Comparison of ENCODE assay signal across 31 mouse cellular contexts in genomic region chr12:31077020-31077419, GRCm38 (mm10). TPM values are rescaled to one million over a fixed set of nuclear protein-coding genes. Genes with fewer than 3 reads are reported as not detected.
DNase-seq lines count a peak whose midpoint lies in the region; ATAC-seq and TF ChIP-seq lines count a peak whose summit lies in the region.
"Had no signal": no experiment of that assay in that cellular context is flagged by ENCODE, and none has a peak within 500 bp of the region (broad histone marks: within the 10 kb centered on the region; RNA-seq: fewer than 3 reads in every experiment).

No protein-coding gene starts in this region.

- H3K36me3 ChIP-seq in kidney, postnatal 0 days (ENCODE audit: insufficient read depth, low read length), result no peaks in the 10 kb centered on the region
- no peaks in the 10 kb centered on the region for H3K36me3 ChIP-seq in intestine, postnatal 0 days (ENCODE audit: control insufficient read depth, insufficient read depth)
- no peaks in the 10 kb centered on the region for H3K36me3 ChIP-seq in liver, embryonic 14.5 days (replicated peaks; ENCODE audit: control insufficient read depth, insufficient read depth, low read depth)
- H3K36me3 ChIP-seq in stomach, embryonic 16.5 days (ENCODE audit: control insufficient read depth, insufficient read depth, low read length), result no peaks in the 10 kb centered on the region
- H3K36me3 ChIP-seq: embryonic facial prominence, embryonic 13.5 days; hindbrain, embryonic 10.5 days; hindbrain, embryonic 15.5 days; lung, embryonic 15.5 days; midbrain, embryonic 12.5 days; neural tube, embryonic 13.5 days had no signal

- peak overlapping the region; percentile 63; the same call in 1 of the 2 replicates for H3K4me2 ChIP-seq in kidney, postnatal 0 days (ENCODE audit: low read length)
- peak overlapping the region; percentile 79 for H3K4me2 ChIP-seq in intestine, postnatal 0 days (replicated peaks; ENCODE audit: low read depth)
- peak overlapping the region; percentile 89; the same call in 1 of the 2 replicates for H3K4me2 ChIP-seq in liver, embryonic 14.5 days (ENCODE audit: low read depth)
- H3K4me2 ChIP-seq in stomach, embryonic 16.5 days (ENCODE audit: low read depth, low read length), result peak overlapping the region; percentile 48; the same call in 1 of the 2 replicates
- H3K4me2 ChIP-seq: embryonic facial prominence, embryonic 13.5 days; hindbrain, embryonic 15.5 days; lung, embryonic 15.5 days; midbrain, embryonic 12.5 days; neural tube, embryonic 13.5 days had no signal

- DNase-seq in kidney, postnatal 0 days (ENCODE audit: low spot score), result no peak
- DNase-seq in kidney, postnatal 14 days, result no peak
- no peak for DNase-seq in liver, embryonic 14.5 days (ENCODE audit: low read depth in 3 of 3, low spot score in 3 of 3)
- DNase-seq in adipocyte (ENCODE audit: low spot score), result no peak
- DNase-seq: adrenal gland, postnatal 14 days; B cell, adult 2 months; cerebellum, adult 18-20 months; cerebellum, postnatal 10 days; gastrocnemius, postnatal 14 days; heart, adult 18-20 months; heart, postnatal 14 days; kidney, adult 8-10 months; kidney, postnatal 10 days; lung, postnatal 36 days; right cerebral cortex, postnatal 4 days; thymus, adult 2 months; thymus, postnatal 36 days had no signal

- 70% methylated on average over 7 of the region's 7 CpGs for WGBS in kidney, postnatal 0 days
- WGBS in intestine, postnatal 0 days, result 61% methylated on average over 7 of the region's 7 CpGs
- 53% methylated on average over 7 of the region's 7 CpGs for WGBS in liver, embryonic 14.5 days (ENCODE audit: insufficient replicate concordance)
- WGBS in stomach, embryonic 16.5 days, result 68% methylated on average over 7 of the region's 7 CpGs

- H3K9ac ChIP-seq in kidney, postnatal 0 days (ENCODE audit: low read depth, low read length), result no peak overlapping the region
- H3K9ac ChIP-seq in intestine, postnatal 0 days (ENCODE audit: low read depth, low read length), result no peak overlapping the region
- no peak overlapping the region for H3K9ac ChIP-seq in liver, embryonic 14.5 days (replicated peaks)
- H3K9ac ChIP-seq in stomach, embryonic 16.5 days (ENCODE audit: low read length), result no peak overlapping the region
- H3K9ac ChIP-seq: embryonic facial prominence, embryonic 13.5 days; hindbrain, embryonic 15.5 days; lung, embryonic 15.5 days; midbrain, embryonic 12.5 days; neural tube, embryonic 13.5 days had no signal

- no peak overlapping the region for H3K4me3 ChIP-seq in kidney, postnatal 0 days (replicated peaks; ENCODE audit: low read depth, low read length)
- H3K4me3 ChIP-seq in intestine, postnatal 0 days (ENCODE audit: low read depth, low read length), result peak overlapping the region; percentile 82; the same call in 1 of the 2 replicates
- H3K4me3 ChIP-seq in liver, embryonic 14.5 days (ENCODE audit: insufficient read depth in 1 of 2, low read depth in 2 of 2, low read length in 2 of 2), result no peak overlapping the region
- H3K4me3 ChIP-seq in stomach, embryonic 16.5 days (replicated peaks; ENCODE audit: low read length), result peak overlapping the region; percentile 52; the same call in 1 of the 2 replicates
- H3K4me3 ChIP-seq: embryonic facial prominence, embryonic 13.5 days; erythroblast, embryonic 14.5 days; hindbrain, embryonic 10.5 days; hindbrain, embryonic 15.5 days; lung, embryonic 15.5 days; midbrain, embryonic 12.5 days; neural tube, embryonic 13.5 days had no signal

- no peak for TF ChIP-seq EP300 in liver, embryonic 14.5 days (IDR thresholded peaks at IDR 0.05; ENCODE audit: low read depth)

- TF ChIP-seq CTCF in kidney, postnatal 0 days (IDR thresholded peaks at IDR 0.05; ENCODE audit: low read depth), result no peak
- TF ChIP-seq CTCF in intestine, postnatal 0 days (IDR thresholded peaks at IDR 0.05; ENCODE audit: low read depth), result no peak
- no peak for TF ChIP-seq CTCF in liver, embryonic 14.5 days (IDR thresholded peaks at IDR 0.05; ENCODE audit: low read depth)

- no peak for ATAC-seq in kidney, postnatal 0 days (replicated peaks; ENCODE audit: low FRiP score, low read depth)
- ATAC-seq in intestine, postnatal 0 days, result no peak
- no peak for ATAC-seq in liver, embryonic 14.5 days (ENCODE audit: insufficient read depth)
- no peak for ATAC-seq in stomach, embryonic 16.5 days (ENCODE audit: insufficient read depth, low FRiP score)
- ATAC-seq in CD4-positive, CD25-positive, alpha-beta regulatory T cell, adult 4 months, result no peak
- ATAC-seq: activated CD4-positive, CD25-positive, alpha-beta regulatory T cell, adult 4 months; forebrain, embryonic 16.5 days; inflammation-experienced regulatory T-cells, adult 6 months had no signal

- H3K27ac ChIP-seq in kidney, postnatal 0 days, result no peak overlapping the region
- H3K27ac ChIP-seq in intestine, postnatal 0 days (ENCODE audit: low read depth, low read length), result no peak overlapping the region
- H3K27ac ChIP-seq in liver, embryonic 14.5 days, result no peak overlapping the region
- H3K27ac ChIP-seq in stomach, embryonic 16.5 days (ENCODE audit: low read length), result no peak overlapping the region
- H3K27ac ChIP-seq: embryonic facial prominence, embryonic 13.5 days; hindbrain, embryonic 10.5 days; hindbrain, embryonic 15.5 days; lung, embryonic 15.5 days; midbrain, embryonic 12.5 days; neural tube, embryonic 13.5 days had no signal

- no peaks in the 10 kb centered on the region for H3K4me1 ChIP-seq in kidney, postnatal 0 days (replicated peaks; ENCODE audit: insufficient read depth, low read length)
- no peaks in the 10 kb centered on the region for H3K4me1 ChIP-seq in intestine, postnatal 0 days (replicated peaks; ENCODE audit: control insufficient read depth, insufficient read depth, low read length)
- peaks cover 29 to 38% of the 10 kb centered on the region in 2 experiments for H3K4me1 ChIP-seq in liver, embryonic 14.5 days (replicated peaks; ENCODE audit: control insufficient read depth in 2 of 2, insufficient read depth in 2 of 2, low read length in 1 of 2)
- H3K4me1 ChIP-seq in stomach, embryonic 16.5 days (ENCODE audit: control insufficient read depth, insufficient read depth, low read length), result peaks cover 6% of the 10 kb centered on the region; the same call in 1 of the 2 replicates

- H3K9me3 ChIP-seq in kidney, postnatal 0 days (replicated peaks; ENCODE audit: low read length), result no peaks in the 10 kb centered on the region
- no peaks in the 10 kb centered on the region for H3K9me3 ChIP-seq in intestine, postnatal 0 days (ENCODE audit: control insufficient read depth)
- no peaks in the 10 kb centered on the region for H3K9me3 ChIP-seq in liver, embryonic 14.5 days (ENCODE audit: control insufficient read depth, low read length)
- H3K9me3 ChIP-seq in stomach, embryonic 16.5 days (replicated peaks; ENCODE audit: control insufficient read depth, low read length), result no peaks in the 10 kb centered on the region
- H3K9me3 ChIP-seq: embryonic facial prominence, embryonic 13.5 days; hindbrain, embryonic 10.5 days; hindbrain, embryonic 15.5 days; lung, embryonic 15.5 days; midbrain, embryonic 12.5 days; neural tube, embryonic 13.5 days had no signal

- H3K27me3 ChIP-seq in kidney, postnatal 0 days (ENCODE audit: insufficient read depth, low read length), result no peaks in the 10 kb centered on the region
- no peaks in the 10 kb centered on the region for H3K27me3 ChIP-seq in intestine, postnatal 0 days (replicated peaks; ENCODE audit: control insufficient read depth, insufficient read depth, low read length)
- peaks cover 3% of the 10 kb centered on the region; the same call in 1 of the 2 replicates for H3K27me3 ChIP-seq in liver, embryonic 14.5 days (ENCODE audit: control insufficient read depth, insufficient read depth, low read length)
- peaks cover 6% of the 10 kb centered on the region; the same call in 1 of the 2 replicates for H3K27me3 ChIP-seq in stomach, embryonic 16.5 days (ENCODE audit: control insufficient read depth, insufficient read depth, low read length)
- H3K27me3 ChIP-seq: CH12.LX had no signal

RNA-seq across cellular contexts. Expression of gene Fam110c, which starts 3.4 kb away (rescaled TPM):
- 7.9 and 8.1 TPM in 2 replicates for polyA plus RNA-seq in kidney, postnatal 0 days (2015; fragmentation: Nextera tagmentation; extraction: Ambion mirVana)
- polyA plus RNA-seq in intestine, postnatal 0 days (2015; fragmentation: Nextera tagmentation; extraction: Ambion mirVana), result 7.3 and 7.7 TPM in 2 replicates
- polyA plus RNA-seq in liver, embryonic 14.5 days (2012; rRNA removed), result 0.79 and 1.0 TPM in 2 replicates
- polyA plus RNA-seq in liver, embryonic 14.5 days (2014; fragmentation: Nextera tagmentation; extraction: Ambion mirVana), result 1.2 and 1.3 TPM in 2 replicates
- 11.4 and 12.9 TPM in 2 replicates for polyA plus RNA-seq in stomach, embryonic 16.5 days (2015; fragmentation: Nextera tagmentation; extraction: Ambion mirVana)
- polyA plus RNA-seq in CD4-positive, CD25-positive, alpha-beta regulatory T cell, adult 4 months (2017; shearing (Covaris generic)), result under 1 TPM in 1 of 2 experiments, not detected in 1; 0.11 TPM
- polyA plus RNA-seq: activated CD4-positive, CD25-positive, alpha-beta regulatory T cell, adult 4 months; erythroblast, embryonic 14.5 days had no signal

Comparison
In these comparisons a context has a peak if more than half of its experiments do, and no peak if none do; other contexts are left out.
1. H3K4me3 ChIP-seq: peak in intestine, postnatal 0 days (single experiment) and stomach, embryonic 16.5 days (single experiment); none in kidney, postnatal 0 days (single experiment) and liver, embryonic 14.5 days (0 of 2).
2. Peak in every context shown above with its lines, with median percentiles within 50 percentile points of each other: H3K4me2 ChIP-seq.